Mouse (Mus musculus) urinary bladder, postnatal 14 days (tissue): ENCODE data around the gene Prpf4b.
A peak's percentile ranks its signal among the peaks of the same experiment; 100 is the strongest.
"Not testable (repeated sequence)": the region's sequence is repeated elsewhere in the genome, so short reads cannot be mapped to it uniquely, and the experiment has no call there.

Source experiments
- DNase-seq: peaks from one replicate; pipeline ENCODE4 v3.0.0; 2021; ENCODE audit warnings: low spot score

The Prpf4b gene

DNA sequence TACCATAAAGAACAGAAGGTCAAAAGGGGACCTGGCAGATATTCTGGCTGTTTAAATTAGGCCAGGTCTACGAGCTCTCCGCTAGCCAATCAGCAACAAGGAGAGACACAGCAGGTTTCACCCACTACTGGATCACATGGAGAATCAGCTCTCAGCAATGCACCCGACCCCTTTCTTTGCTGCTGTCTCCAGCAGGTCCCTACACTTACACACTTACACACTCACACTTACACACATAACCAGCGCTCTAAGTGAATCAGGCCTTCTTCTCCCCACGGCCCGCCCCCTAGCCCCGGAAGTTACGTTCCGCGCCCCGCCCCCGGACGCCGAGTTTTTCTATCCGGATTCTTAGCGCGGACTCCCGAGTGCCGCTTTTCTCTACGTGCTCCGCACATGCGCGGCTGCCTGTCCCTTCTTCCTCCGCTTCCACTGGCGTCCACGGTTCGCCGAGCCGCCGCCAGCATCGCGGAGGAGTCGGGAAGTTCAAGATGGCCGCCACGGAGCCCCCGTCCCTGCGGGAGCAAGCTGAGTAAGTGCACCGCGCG lies at the start of gene Prpf4b:
Gene Prpf4b, plus strand, starts transcription at position 137 of the 545 bp plus-strand sequence.
- peak; percentile 93 for DNase-seq

DNA sequence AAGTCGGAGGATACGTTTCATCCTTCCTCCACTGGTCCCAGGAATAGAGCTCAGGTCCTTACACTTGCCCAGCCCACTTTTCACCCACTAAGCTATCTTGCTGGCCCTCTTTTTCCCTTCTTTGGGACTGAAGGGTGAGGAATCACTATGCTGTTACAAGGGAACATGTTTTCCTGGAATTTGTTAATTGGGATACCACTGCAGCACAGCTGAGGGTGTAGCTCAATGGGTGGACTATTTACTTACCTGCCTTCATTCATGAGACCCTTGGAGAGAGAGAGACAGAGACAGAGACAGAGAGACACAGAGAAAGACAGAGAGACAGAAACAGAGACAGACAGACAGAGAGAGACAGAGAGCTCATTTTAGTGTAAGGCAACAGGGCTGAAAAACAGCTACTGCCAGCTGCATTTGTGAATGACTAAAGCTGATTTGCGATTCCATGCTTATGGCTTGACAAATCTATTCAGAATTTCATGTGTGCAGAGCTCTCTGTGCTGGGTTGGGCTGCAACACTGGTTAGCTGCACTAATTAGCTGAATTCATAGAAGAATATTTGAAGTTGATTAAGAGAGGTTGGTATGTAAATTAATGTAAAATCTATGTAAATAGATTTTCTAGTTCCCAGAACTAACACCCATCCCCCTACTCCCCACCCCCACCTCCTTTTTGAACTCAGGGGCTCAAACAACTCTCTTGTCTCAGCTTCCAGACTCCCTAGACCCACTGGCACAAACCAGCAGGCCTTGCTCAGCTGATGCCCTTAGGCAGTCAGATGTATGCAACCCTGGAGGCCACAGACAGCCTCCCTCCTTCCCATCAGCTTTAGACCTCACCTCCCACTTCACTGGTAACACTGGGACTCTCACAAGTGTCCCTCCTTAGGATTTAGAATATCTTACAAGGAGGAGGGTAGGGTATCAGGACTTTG lies 48.1 kb upstream of the Prpf4b start:
- no peak for DNase-seq

DNA sequence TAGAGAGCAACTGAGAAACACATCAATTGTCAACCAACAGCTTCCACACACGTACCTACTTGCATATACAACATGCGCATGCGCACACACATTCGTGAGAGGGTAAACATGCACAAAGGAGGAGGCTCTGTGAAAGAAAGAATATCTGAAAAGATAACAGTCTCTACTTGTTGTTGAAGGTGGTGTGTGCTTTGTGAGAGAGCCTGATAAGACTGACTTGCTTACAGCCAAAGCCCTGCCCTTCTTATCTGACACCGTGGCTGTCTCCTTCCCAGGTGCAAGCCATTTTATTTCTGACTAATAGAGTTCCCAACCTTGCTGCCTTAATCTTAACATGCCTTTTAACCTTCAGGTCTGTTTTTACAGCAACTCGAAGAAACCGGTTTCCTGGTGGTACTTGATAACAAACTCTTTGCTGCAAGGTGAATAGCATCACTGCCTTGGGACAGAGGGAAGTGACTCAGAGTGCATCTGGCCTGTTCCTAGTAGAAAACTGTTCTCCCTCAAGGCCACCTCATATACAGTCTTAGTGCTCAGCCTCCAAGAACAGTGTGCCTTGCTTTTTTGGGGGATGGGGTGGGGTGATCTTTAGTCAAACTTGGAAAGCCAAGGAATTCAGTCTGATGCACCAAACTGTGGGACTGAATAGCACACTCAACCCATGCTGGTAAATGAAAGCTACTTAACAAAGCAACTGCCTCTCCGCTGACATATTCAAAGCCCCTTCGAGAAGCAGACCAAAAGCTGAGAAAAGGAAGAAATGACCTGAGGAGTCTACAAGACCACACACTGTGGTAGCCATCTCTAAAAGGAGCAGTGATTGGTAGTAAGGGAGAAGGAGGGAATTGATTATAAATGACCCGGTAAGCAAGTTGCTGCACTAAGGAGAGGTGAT lies 46.9 kb upstream of the Prpf4b start:
- no peak for DNase-seq

DNA sequence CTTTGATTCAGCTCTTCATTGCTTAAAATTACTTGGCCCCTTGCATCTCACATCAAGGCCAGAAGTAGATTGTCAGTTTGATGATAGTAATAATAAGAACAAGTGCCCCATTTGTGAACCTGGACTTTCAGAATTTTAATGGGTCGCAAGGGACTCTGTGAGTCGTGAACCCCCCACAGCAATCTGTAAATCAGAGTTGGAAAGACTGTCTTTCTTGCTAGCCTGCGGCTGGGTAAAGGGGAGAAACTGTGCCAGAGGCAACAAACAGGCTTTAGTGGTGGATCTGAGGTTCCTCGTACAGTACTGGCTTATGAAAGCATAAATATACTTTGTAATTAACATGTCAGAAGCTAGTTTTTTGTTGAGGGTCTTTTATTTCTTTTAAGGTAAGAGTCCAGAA lies 32.3 kb upstream of the Prpf4b start:
- DNase-seq: no peak

DNA sequence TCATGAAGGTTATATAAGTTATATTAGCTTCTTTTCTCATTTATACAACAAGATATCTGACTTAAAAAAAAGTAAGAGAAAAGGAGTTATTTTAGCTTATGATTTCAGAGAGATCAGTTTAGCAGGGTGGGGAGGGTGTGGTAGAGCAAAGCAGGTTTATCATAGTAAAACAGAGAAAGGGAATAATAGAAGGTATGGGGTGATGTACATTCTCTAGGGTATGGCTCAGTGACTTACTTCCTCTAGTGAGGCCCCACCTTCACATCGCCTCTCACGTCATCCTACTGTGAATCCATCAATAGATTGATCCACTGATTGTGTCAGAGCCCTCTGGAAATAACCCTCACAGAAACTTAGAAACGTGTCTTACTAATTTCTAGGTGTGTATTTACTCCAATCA lies 24.3 kb upstream of the Prpf4b start:
- no peak for DNase-seq

DNA sequence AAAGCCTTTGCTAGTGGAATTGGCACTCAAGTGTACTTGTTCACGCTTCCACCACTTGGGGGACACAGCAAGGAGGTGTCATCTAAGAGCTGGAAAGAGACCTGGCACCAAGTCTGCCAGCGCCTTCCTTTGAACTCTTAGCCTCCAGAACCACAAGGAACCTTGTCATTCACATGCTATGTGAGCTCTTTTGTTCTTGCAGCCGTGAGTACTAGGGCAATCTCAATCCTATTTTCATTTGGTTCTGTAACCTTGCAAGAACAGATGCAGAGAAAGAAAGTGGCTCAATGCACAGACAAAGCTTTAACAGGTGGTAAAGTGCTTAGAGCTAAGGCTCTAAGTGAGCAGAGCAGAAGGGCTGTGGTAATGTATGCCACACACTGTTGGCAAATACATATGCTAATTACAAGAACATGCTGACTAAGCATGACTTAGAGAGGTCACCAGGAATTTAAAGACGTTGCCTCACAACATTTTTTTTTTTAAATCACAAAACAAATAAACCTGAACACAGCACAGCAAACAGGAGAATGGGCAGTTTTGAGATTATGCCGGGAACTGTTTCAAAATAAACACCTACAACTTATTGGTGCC lies 23.8 kb upstream of the Prpf4b start:
- no peak for DNase-seq

DNA sequence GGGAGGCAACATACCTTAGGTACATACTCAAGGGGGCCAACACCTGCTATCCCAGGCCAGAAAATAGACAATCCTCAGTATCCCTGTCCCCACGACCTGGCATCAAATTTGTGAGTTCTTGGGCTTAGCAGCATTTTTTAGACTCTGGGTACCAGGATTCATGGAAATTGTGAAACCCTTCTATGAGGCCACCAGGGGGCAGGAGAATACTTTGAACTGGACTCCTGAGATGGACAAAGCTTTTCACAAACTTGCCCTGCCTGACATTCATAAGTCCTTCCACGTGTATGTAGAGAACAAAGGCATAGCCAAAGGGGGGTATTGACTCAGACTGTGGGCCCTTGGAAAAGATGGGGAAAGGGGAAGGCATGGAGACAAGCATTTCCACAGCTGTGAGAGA lies 17.6 kb upstream of the Prpf4b start:
- DNase-seq: peak; percentile 22

DNA sequence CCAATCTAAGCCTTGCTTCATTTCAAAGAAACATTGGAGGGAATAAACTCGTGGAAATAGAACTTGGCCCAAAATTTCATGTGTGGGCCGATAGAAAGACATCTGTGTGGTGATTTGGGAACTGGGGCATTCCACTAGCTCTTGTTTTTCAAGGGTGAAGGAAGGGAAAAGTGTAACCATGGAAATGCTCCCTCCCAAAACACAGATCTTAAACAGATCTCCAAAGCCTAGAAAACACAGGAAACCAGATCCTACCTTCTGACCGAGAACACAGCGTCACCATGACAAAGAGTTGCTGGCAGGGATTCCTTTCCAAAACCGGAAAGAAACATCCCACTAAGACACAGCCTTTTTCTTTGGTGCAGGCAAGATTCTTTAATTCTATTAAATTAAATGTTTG lies 15.7 kb upstream of the Prpf4b start:
- DNase-seq: no peak

DNA sequence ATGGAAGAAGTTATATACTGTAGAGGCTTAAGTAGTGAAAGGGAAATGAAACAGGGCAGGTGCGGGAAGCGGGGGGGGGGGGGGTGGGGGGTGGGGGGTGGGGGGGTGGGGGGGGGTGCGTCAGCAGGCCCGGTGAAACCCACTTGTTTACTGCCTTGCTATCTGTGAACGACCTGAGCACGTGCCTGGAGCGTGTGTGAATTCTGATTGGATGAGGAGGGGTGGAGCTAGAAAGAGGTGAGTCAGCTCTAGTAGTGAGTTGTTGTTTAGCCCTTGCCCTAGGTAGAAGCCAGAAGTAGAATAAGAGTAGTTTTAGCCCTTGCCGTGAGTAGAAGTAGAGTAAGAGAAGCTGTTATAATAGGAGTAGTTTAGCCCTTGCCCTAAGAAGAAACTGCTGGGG lies 13.9 kb upstream of the Prpf4b start:
- not testable (repeated sequence) for DNase-seq

DNA sequence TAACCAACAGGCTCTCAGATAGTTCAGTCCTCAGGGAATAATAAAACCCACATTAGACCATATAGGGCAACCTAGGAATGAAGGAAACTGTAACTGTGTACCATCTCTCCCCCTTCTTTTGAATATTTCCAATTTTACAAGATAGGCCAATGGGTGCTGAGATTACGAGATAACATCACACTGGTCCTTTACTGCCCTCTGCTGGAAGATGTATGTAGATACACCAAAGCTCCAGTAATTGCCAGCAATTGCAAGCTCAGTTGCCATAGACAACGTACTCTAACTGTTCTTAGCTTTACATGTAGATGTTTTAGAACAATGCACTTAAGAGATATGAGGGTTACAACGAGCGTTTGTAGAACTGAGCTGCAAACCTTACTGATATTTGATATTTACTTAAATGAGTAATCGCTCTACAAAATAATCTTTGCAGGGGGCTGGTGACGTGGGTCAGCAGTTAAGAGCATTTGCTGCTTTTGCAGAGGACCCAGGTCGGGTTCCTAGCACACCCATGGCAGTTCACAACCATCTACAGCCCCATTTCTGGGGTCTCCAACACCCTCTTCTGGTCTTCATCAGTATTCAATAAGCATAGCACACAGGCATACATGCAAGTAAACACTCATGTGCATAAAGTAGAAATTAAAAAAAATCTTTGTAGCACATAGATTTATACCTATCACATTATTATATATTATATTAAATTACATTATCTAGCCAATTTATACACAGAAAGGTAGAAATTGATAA lies 10.5 kb upstream of the Prpf4b start:
- DNase-seq: peak; percentile 11

DNA sequence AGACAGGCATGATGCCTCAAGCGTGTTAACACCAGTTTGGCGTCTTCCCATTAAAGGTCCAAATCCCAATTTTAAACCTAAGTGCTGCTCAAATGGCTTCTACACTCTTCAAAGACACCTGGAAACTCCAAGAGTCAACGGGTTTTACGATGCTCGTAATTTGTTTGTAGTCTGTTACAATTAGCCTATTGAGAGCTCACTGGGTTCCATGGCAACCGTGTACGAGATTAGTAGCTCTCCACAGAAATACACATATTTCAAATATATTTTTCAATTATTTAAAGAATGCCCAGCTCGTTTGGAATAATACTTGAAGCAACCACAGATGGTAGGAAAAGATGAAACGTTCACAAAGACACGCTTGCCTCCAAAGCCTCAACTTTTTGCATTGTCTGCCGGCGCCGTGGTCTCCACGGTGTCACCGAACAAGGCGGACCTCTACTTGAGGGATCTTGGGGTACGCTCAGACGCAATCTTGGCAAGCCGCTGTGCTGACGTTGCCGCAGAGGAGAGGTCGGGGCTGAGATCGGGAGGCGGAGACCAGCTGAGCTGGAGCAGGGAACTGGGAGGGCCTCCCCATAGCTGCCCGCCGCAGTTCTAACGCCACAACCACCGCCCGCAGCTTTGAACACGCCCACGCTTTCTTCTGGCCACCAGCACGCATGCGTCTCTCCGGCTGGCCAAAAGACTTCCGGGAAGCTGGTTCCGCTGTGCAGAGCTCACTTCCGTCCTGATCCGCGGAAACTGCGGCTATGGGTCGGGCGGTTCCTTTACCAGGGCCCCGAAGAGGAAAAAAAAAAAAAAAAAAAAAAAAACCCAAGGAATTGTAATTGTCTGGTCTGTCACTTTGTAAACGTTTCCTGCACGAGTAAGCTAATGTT lies 1.1 kb upstream of the Prpf4b start:
- peak; percentile 95 for DNase-seq

DNA sequence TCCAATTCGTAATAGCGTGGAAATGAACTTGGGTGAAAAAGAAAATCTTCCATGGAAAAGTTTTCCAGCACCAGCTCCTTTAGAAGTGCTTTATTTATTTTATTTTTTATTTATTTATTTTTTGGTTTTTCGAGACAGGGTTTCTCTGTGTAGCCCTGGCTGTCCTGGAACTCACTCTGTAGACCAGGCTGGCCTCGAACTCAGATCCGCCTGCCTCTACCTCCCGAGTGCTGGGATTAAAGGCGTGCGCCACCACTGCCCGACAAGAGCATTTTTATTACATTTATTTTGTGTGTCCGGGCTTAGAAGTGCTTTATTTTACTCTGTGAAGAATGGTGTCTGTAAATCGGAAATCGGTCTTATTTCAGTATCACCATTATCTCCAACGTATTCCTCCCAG lies 366 bp upstream of the Prpf4b start:
- DNase-seq: peak; percentile 8

DNA sequence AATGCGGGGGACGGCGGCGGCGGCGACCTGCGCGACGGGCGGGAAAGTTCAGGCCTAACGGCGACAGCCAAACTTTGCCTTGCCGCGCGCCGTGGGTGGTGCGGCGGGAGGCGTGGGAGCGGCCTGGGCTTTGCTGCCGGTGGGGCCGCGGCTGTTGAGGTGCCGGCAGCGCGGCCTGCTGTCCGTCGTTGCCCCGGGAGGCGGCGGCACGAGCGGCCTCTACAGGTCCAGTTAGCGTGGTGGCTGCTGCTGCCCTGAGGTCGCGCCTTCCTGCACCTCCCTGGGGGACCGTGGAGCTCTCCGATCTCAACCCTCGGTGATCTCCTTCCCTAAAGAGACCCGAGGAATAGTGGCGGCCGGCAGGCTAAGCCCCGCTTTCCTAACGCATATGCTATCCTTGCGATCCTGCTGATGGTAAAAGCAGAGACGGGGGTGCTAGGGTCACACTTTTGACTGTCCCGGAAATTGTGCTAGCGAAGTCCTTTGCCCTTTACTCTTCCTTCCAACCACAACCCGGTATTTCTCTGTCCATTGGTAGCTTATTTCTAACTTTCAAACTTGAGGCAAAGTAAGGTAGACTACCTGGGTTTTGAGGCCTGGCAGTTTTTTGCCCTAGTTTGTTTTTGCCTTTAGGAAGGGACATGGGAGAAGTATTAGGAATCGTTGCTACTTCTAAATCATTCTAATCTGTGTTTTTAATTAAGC lies 791 bp downstream of the Prpf4b start:
- peak; percentile 64 for DNase-seq

DNA sequence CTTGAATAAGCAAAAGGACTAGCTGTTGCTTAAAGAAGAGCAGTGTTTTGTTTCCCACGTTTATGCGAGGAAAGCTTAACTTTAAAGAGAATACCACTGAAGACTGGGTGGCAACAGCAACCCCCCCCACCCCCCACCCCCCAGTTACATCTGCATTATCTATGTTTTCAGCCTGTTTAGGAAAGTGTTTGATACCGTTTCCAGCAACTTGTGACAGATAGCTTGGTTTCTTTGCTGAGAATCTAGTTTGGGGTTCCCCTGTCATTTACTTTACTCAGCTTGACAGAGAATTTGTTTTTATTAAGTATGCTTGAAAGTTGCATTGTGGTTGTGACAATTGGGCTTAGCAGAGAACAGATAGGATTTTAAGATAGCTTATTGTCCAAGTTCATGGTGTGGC lies 1.4 kb downstream of the Prpf4b start:
- no peak for DNase-seq

DNA sequence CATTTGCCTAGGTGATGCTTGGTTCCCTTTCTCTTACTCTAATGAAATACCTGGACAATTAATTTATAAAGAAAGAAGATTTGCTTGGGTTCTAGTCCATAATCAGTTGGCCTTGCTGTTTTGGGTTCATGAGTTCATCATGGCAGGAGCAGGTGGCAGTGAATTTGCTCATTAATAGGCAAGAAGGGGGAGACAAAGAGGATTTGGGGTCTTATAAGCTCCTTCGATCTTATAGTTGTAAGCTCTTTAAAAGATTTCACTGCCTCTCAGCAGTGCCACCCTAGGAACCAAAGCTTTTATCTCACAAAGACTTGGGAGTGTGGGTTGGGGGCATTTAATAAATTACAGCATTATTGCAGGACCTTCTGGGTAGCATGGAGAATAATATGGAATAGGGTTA lies 17.8 kb downstream of the Prpf4b start:
- DNase-seq: no peak

DNA sequence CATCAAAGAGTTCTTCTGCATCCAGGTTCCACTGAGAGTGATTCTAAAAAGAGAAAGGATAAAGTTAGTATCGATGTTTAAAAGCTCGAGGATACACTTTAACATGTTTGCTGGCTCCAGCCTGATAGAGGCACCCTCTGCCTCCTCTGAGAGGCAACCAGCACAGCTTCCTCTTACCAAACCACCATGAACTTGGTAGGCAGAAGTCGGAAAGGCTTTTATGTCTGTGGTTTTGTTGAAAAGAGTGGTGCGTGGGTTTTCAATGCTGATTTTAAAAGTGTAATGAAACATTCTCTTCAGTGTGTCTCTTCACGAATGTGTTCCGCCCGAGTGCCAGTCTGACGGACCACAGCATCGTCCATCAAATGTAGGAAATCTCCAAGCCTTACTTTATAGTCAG lies 39.5 kb downstream of the Prpf4b start:
- DNase-seq: no peak

DNA sequence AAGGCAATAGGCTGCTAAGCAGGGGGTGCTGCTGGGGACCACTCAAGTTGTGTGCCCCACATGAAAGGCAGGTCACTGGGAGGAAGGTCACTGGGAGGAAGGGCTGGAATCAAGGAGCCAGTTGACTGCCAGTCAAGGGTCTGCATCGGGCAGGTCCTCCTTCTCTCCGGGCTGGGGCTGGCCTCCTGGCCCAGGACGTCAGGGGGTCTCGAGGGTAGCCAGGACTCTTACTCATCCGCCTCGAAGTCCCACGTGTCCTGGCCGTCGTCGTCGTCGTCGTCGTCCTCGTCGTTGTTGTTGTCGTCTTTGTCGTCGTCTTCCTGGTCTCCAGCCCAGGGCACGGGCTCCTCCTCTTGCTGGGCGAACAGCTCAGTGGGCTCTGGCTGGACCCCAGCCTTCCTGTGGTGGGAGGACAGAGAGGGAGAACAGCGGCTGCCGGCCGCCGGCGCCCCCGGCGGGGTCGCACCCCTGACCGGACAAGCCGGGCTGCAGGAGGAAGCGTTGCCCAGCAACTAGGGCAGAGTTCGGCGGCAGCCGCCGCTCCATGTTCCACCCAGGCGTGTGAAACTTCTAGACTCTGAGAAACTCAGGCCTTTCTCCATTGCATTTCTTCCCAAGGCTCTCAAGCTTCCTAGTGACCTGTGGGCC lies 41.5 kb downstream of the Prpf4b start:
- DNase-seq: no peak

DNA sequence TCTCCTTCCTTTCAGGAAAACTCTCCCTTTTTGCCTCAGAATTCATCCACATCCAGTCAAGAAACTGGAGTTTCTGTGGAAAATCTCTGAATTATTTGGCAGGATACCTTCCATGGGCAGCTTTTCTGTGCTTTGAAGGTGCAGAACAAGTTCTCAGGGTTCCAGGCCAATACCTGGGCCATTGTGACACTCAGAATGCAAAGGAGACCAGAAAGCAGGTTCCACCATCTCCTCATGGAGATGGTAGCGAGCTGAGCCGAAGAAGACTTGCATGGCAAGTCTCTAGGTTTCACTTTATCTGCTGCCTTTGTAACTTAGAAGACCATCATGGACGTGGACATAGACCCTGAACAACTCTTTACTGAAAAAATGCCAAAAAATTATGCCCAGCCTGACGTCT lies 49.1 kb downstream of the Prpf4b start, which contains the start of the genes Fam217a and 4933417A18Rik:
Gene Fam217a, minus strand, starts transcription at position 101 of the 400 bp plus-strand sequence.
Gene 4933417A18Rik, plus strand, starts transcription at position 200 of the 400 bp plus-strand sequence.
- DNase-seq: no peak
